Mouse (Mus musculus) myocyte (in vitro differentiated cells): ENCODE data around the gene Fndc4.

Experiments
- E2F4 ChIP-seq: IDR thresholded peaks from one replicate; pipeline ENCODE4 v1.6.1; 2011; ENCODE audit warnings: mild to moderate bottlenecking, control low read depth, moderate library complexity; ENCODE audit not compliant: insufficient read depth
- MYOD1 ChIP-seq, 3 experiments: IDR thresholded peaks; one replicate each; pipeline ENCODE4 v1.6.1; 2011; ENCODE audit warnings: control low read depth in 2 of 3, low read depth in 2 of 3, mild to moderate bottlenecking in 2 of 3, moderate library complexity in 1 of 3; ENCODE audit not compliant: insufficient read length in 2 of 3, control insufficient read depth in 1 of 3
- MYOG ChIP-seq, 3 experiments: IDR thresholded peaks; one replicate each; pipeline ENCODE4 v1.6.1; 2011; ENCODE audit warnings: control low read depth in 2 of 3, low read depth in 2 of 3, mild to moderate bottlenecking in 2 of 3; ENCODE audit not compliant: insufficient read length in 2 of 3, control insufficient read depth in 1 of 3, insufficient read depth in 1 of 3
- POLR2A ChIP-seq: IDR thresholded peaks from one replicate; pipeline ENCODE4 v1.6.1; 2011; ENCODE audit warnings: low read depth, mild to moderate bottlenecking, control low read depth, moderate library complexity; ENCODE audit not compliant: insufficient read length
- POLR2AphosphoS2 ChIP-seq: IDR thresholded peaks from one replicate; pipeline ENCODE4 v1.6.1; 2011; ENCODE audit warnings: low read depth, control low read depth; ENCODE audit not compliant: insufficient read length
- REST ChIP-seq: IDR thresholded peaks from one replicate; pipeline ENCODE4 v1.6.1; 2011; ENCODE audit warnings: mild to moderate bottlenecking, control low read depth, moderate library complexity; ENCODE audit not compliant: insufficient read depth, insufficient read length
- SRF ChIP-seq: IDR thresholded peaks from one replicate; pipeline ENCODE4 v1.6.1; 2011; ENCODE audit warnings: low read depth; ENCODE audit not compliant: control insufficient read depth, insufficient read length
- TCF12 ChIP-seq: IDR thresholded peaks from one replicate; pipeline ENCODE4 v1.6.1; 2011; ENCODE audit warnings: mild to moderate bottlenecking, control low read depth; ENCODE audit not compliant: poor library complexity, insufficient read depth, severe bottlenecking
- USF1 ChIP-seq: IDR thresholded peaks from one replicate; pipeline ENCODE4 v1.6.1; 2011; ENCODE audit warnings: low read depth, mild to moderate bottlenecking, control low read depth, moderate library complexity

DNA sequence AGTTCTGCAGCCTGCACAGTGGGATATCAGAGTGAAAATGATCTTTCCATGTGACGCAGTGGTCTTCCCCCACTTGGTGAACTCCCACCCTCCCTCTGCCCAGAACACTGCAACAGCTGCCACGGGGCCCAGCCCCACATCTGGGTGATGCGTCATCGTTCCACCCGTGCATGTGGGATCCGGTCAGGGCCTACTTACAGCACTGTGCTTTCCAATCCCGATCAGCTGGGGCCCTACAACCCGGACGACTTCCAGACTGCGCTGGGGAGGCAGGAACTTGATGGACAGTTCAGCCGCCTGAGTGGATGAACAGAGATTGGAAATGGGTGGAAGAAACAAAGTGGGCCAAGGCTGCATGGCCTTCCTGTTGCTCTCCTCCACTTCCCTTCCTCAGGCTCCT lies 38.3 kb downstream of the Fndc4 start:
- TF ChIP-seq REST: no peak
- peak; percentile 18 for TF ChIP-seq POLR2AphosphoS2
- no peak for TF ChIP-seq E2F4
- TF ChIP-seq MYOD1 (IDR thresholded peaks at IDR 0.05; ENCODE audit: control insufficient read depth in 1 of 3, insufficient read length in 2 of 3, low read depth in 2 of 3): no peak
- TF ChIP-seq POLR2A: no peak
- TF ChIP-seq SRF: no peak
- TF ChIP-seq MYOG (IDR thresholded peaks at IDR 0.05; ENCODE audit: control insufficient read depth in 1 of 3, insufficient read depth in 1 of 3, insufficient read length in 2 of 3, low read depth in 2 of 3): no peak
- no peak for TF ChIP-seq USF1
- TF ChIP-seq TCF12: no peak
